Mouse (Mus musculus) neutrophil, adult 5-6 weeks (primary cell): ENCODE results near the gene Itk. TPM values are rescaled to one million over a fixed set of nuclear protein-coding genes. Genes with fewer than 3 reads are reported as not detected.
"Not testable (repeated sequence)": the region's sequence is repeated elsewhere in the genome, so short reads cannot be mapped to it uniquely, and the experiment has no call there.

Experiments used
- ATAC-seq: fragments of 151-379, 151-347 bp; 2 replicates; pipeline ENCODE4 v1.8.0; 2017; ENCODE audit warnings: mild to moderate bottlenecking, moderate TSS enrichment; ENCODE audit not compliant: insufficient number of reproducible peaks, poor library complexity, low FRiP score, severe bottlenecking; ENCODE audit errors: extremely low read depth
- total RNA-seq: library from RNA; stranded (forward); fragments of 200-1000 nt; gene quantifications from 2 replicates; pipeline ENCODE4 v1.2.3, GENCODE M21; 2017

Itk gene
- total RNA-seq = 28.7 and 29.5 TPM in 2 replicates

GRCm38 (mm10) chr11:46389336-46390117 lies at the start of gene Itk:
Gene Itk (minus strand): TSS chr11:46389515.
- ATAC-seq = peak; percentile 48; the same call in 1 of the 2 replicates

GRCm38 (mm10) chr11:46437459-46438000 lies 48.2 kb upstream of the Itk start:
- ATAC-seq = peak; percentile 39; the same call in 1 of the 2 replicates

GRCm38 (mm10) chr11:46436760-46437458 lies 47.6 kb upstream of the Itk start, which contains the start of gene Med7:
Gene Med7 (plus strand): TSS chr11:46436925.
- ATAC-seq = peak; percentile 99

- ATAC-seq = no peak
Observed at GRCm38 (mm10) chr11:46435363-46435762, 46.0 kb upstream of the Itk start.

GRCm38 (mm10) chr11:46431129-46431528 lies 41.8 kb upstream of the Itk start:
- peak; percentile 99 for ATAC-seq

- no peak for ATAC-seq
Observed at GRCm38 (mm10) chr11:46430123-46430522, 40.8 kb upstream of the Itk start.

- ATAC-seq = not testable (repeated sequence)
Observed at GRCm38 (mm10) chr11:46428131-46428530, 38.8 kb upstream of the Itk start.

GRCm38 (mm10) chr11:46421086-46421888 lies 32.0 kb upstream of the Itk start:
- ATAC-seq = no peak

- ATAC-seq = no peak
Observed at GRCm38 (mm10) chr11:46418860-46419259, 29.5 kb upstream of the Itk start.

- ATAC-seq = no peak
Observed at GRCm38 (mm10) chr11:46418438-46418837, 29.1 kb upstream of the Itk start.

- peak; percentile 3; the same call in 1 of the 2 replicates for ATAC-seq
Observed at GRCm38 (mm10) chr11:46410018-46410563, 20.8 kb upstream of the Itk start.

GRCm38 (mm10) chr11:46406721-46407120 lies 17.4 kb upstream of the Itk start:
- no peak for ATAC-seq

- ATAC-seq = no peak
Observed at GRCm38 (mm10) chr11:46404986-46405385, 15.7 kb upstream of the Itk start.

GRCm38 (mm10) chr11:46401555-46401954 lies 12.2 kb upstream of the Itk start:
- no peak for ATAC-seq

- peak; percentile 81 for ATAC-seq
Observed at GRCm38 (mm10) chr11:46398933-46399383, 9.6 kb upstream of the Itk start.

- no peak for ATAC-seq
Observed at GRCm38 (mm10) chr11:46398473-46398872, 9.2 kb upstream of the Itk start.

- no peak for ATAC-seq
Observed at GRCm38 (mm10) chr11:46397900-46398299, 8.6 kb upstream of the Itk start.

- ATAC-seq = no peak
Observed at GRCm38 (mm10) chr11:46396860-46397179, 7.5 kb upstream of the Itk start.
